Mouse (Mus musculus) limb, embryonic 14.5 days (tissue): ENCODE data around the gene Slc6a19. TPM values are rescaled to one million over a fixed set of nuclear protein-coding genes. Genes with fewer than 3 reads are reported as not detected.
A peak's percentile ranks its signal among the peaks of the same experiment; 100 is the strongest.

ENCODE experiments used
- ATAC-seq: fragments of 200-750 bp; cut with Nextera tagmentation; 2 replicates; pipeline ENCODE4 v1.8.0; 2017; ENCODE audit warnings: low read depth, moderate number of reproducible peaks, moderate TSS enrichment; ENCODE audit not compliant: low FRiP score
- DNase-seq: peaks from one replicate; pipeline ENCODE4 v3.0.0-alpha.2; 2015; ENCODE audit warnings: low spot score
- H3K27ac ChIP-seq: fragments of 300-500 bp; sonication (generic); replicated peaks from 2 replicates; pipeline ENCODE4 v1.5.1; 2014; ENCODE audit warnings: low read depth, mild to moderate bottlenecking, low read length, moderate library complexity, mixed read lengths
- H3K27me3 ChIP-seq: fragments of 300-500 bp; sonication (generic); 2 replicates; pipeline ENCODE4 v1.6.1; 2014; ENCODE audit warnings: low read length, mixed read lengths; ENCODE audit not compliant: control insufficient read depth, insufficient read depth
- H3K36me3 ChIP-seq: fragments of 300-500 bp; sonication (generic); 2 replicates; pipeline ENCODE4 v1.6.1; 2014; ENCODE audit warnings: mild to moderate bottlenecking, low read length, moderate library complexity, mixed read lengths; ENCODE audit not compliant: control insufficient read depth, insufficient read depth
- H3K4me1 ChIP-seq: fragments of 300-500 bp; sonication (generic); 2 replicates; pipeline ENCODE4 v1.6.1; 2014; ENCODE audit warnings: antibody characterized with exemption, low read length, mixed read lengths; ENCODE audit not compliant: control insufficient read depth, insufficient read depth
- H3K4me2 ChIP-seq: fragments of 300-500 bp; sonication (generic); replicated peaks from 2 replicates; pipeline ENCODE4 v1.6.1; 2014; ENCODE audit warnings: low read depth, mild to moderate bottlenecking, low read length, moderate library complexity; ENCODE audit not compliant: severe bottlenecking
- H3K4me3 ChIP-seq: fragments of 300-500 bp; sonication (generic); replicated peaks from 2 replicates; pipeline ENCODE4 v1.5.1; 2014; ENCODE audit warnings: low read length
- H3K9ac ChIP-seq: fragments of 300-500 bp; sonication (generic); 2 replicates; pipeline ENCODE4 v1.6.1; 2014; ENCODE audit warnings: mild to moderate bottlenecking, low read depth, low read length, moderate library complexity; ENCODE audit not compliant: severe bottlenecking
- H3K9me3 ChIP-seq: fragments of 300-500 bp; sonication (generic); 2 replicates; pipeline ENCODE4 v1.6.1; 2016; ENCODE audit warnings: low read length; ENCODE audit not compliant: control insufficient read depth
- POLR2A ChIP-seq: fragments of 200-500 bp; IDR thresholded peaks from 2 replicates; pipeline ENCODE4 v1.8.0; 2012; ENCODE audit warnings: inconsistent platforms, mild to moderate bottlenecking, moderate library complexity, borderline replicate concordance; ENCODE audit not compliant: insufficient read depth, insufficient read length; ENCODE audit errors: extremely low read depth
- WGBS: fragments of 180-500 bp; shearing (Covaris S2); extraction: QIAGEN DNeasy Blood & Tissue Kit; methylation state at CpG from one replicate; pipeline ENCODE4 v1.1.7; 2014; 5-methylcytosine and 5-hydroxymethylcytosine counted together
- polyA plus RNA-seq, 2 experiments: library from polyadenylated mRNA; depleted of rRNA in 1 of 2; stranded (reverse) in 1 of 2; unstranded in 1 of 2; fragments of >200 nt; fragmentation: Nextera tagmentation in 1 of 2; extraction: Ambion mirVana in 1 of 2; gene quantifications; 2 replicates each; pipeline versions ENCODE4 v1.2.1 to v1.2.3; 2012 to 2014

The Slc6a19 gene
- polyA plus RNA-seq, 2 experiments = not detected

- no peak for DNase-seq
- WGBS = 71% methylated on average over 5 of the region's 5 CpGs
- no peaks in the 10 kb centered on the region for H3K36me3 ChIP-seq
Observed at GRCm38 (mm10) chr13:73725315-73725714, 20.6 kb upstream of the Slc6a19 start.

GRCm38 (mm10) chr13:73723081-73723668 is 18.5 kb upstream of the Slc6a19 start:
- H3K36me3 ChIP-seq = no peaks in the 10 kb centered on the region
- H3K4me1 ChIP-seq = no peaks in the 10 kb centered on the region
- TF ChIP-seq POLR2A = no peak
- WGBS = 34% methylated on average over 8 of the region's 8 CpGs
- no peak overlapping the region for H3K4me3 ChIP-seq
- H3K9ac ChIP-seq = no peak overlapping the region
- DNase-seq = peak; percentile 56
- H3K27me3 ChIP-seq = no peaks in the 10 kb centered on the region
- H3K9me3 ChIP-seq = no peaks in the 10 kb centered on the region
- H3K27ac ChIP-seq = no peak overlapping the region
- no peak overlapping the region for H3K4me2 ChIP-seq
- no peak for ATAC-seq

More at GRCm38 (mm10) chr13:73725315-73725714, 20.6 kb upstream of the Slc6a19 start:
- no peaks in the 10 kb centered on the region for H3K9me3 ChIP-seq
- no peaks in the 10 kb centered on the region for H3K4me1 ChIP-seq
- H3K27ac ChIP-seq = no peak overlapping the region
- H3K4me2 ChIP-seq = no peak overlapping the region
- ATAC-seq = no peak
- no peak overlapping the region for H3K4me3 ChIP-seq
- no peak overlapping the region for H3K9ac ChIP-seq
- H3K27me3 ChIP-seq = no peaks in the 10 kb centered on the region
- TF ChIP-seq POLR2A = no peak

GRCm38 (mm10) chr13:73720241-73720640 is 15.6 kb upstream of the Slc6a19 start:
- ATAC-seq = no peak
- no peak for DNase-seq
- Histone ChIP-seq H3K9me3 (no peaks in the 10 kb centered on the region), H3K36me3 (no peaks in the 10 kb centered on the region), H3K27me3 (no peaks in the 10 kb centered on the region), H3K4me3 (no peak overlapping the region), H3K9ac (no peak overlapping the region), H3K4me1 (no peaks in the 10 kb centered on the region), H3K27ac (no peak overlapping the region), H3K4me2 (no peak overlapping the region)
- 74% methylated on average over 4 of the region's 4 CpGs for WGBS
- TF ChIP-seq POLR2A = no peak

GRCm38 (mm10) chr13:73718225-73718624 is 13.6 kb upstream of the Slc6a19 start:
- peak; percentile 30; the same call in 1 of the 2 replicates for ATAC-seq
- Histone ChIP-seq H3K36me3 (no peaks in the 10 kb centered on the region), H3K4me2 (no peak overlapping the region), H3K4me1 (no peaks in the 10 kb centered on the region), H3K4me3 (no peak overlapping the region), H3K27me3 (no peaks in the 10 kb centered on the region), H3K9me3 (no peaks in the 10 kb centered on the region), H3K27ac (no peak overlapping the region), H3K9ac (no peak overlapping the region)
- 0% methylated on average over 2 of the region's 2 CpGs for WGBS
- DNase-seq = peak; percentile 91
- no peak for TF ChIP-seq POLR2A

GRCm38 (mm10) chr13:73714020-73714419 is 9.4 kb upstream of the Slc6a19 start:
- no peaks in the 10 kb centered on the region for H3K4me1 ChIP-seq
- no peaks in the 10 kb centered on the region for H3K9me3 ChIP-seq
- no peak overlapping the region for H3K4me3 ChIP-seq
- no peak for DNase-seq
- ATAC-seq = no peak
- no peak for TF ChIP-seq POLR2A
- no peak overlapping the region for H3K4me2 ChIP-seq
- WGBS = 61% methylated on average over 2 of the region's 2 CpGs
- H3K27me3 ChIP-seq = no peaks in the 10 kb centered on the region
- H3K9ac ChIP-seq = no peak overlapping the region
- H3K36me3 ChIP-seq = no peaks in the 10 kb centered on the region
- no peak overlapping the region for H3K27ac ChIP-seq
